32 mouse cellular contexts compared by ENCODE assay signal in genomic region chr2:65005044-65005443, GRCm38 (mm10). TPM values are rescaled to one million over a fixed set of nuclear protein-coding genes. Genes with fewer than 3 reads are reported as not detected.
"Had no signal": no experiment of that assay in that cellular context is flagged by ENCODE, and none has a peak within 500 bp of the region (broad histone marks: within the 10 kb centered on the region; RNA-seq: fewer than 3 reads in every experiment).

No protein-coding gene starts in this region.

- H3K4me1 ChIP-seq: limb, embryonic 12.5 days; limb, embryonic 13.5 days; limb, embryonic 15.5 days; liver, embryonic 13.5 days; liver, embryonic 15.5 days; lung, embryonic 15.5 days; megakaryocyte, embryonic 14.5 days; midbrain, embryonic 10.5 days; midbrain, embryonic 12.5 days; midbrain, embryonic 13.5 days; midbrain, embryonic 15.5 days; neural tube, embryonic 12.5 days; neural tube, embryonic 13.5 days had no signal

- H3K36me3 ChIP-seq: limb, embryonic 10.5 days; limb, embryonic 12.5 days; limb, embryonic 13.5 days; limb, embryonic 15.5 days; liver, embryonic 13.5 days; liver, embryonic 15.5 days; lung, embryonic 15.5 days; midbrain, embryonic 10.5 days; midbrain, embryonic 12.5 days; midbrain, embryonic 13.5 days; midbrain, embryonic 15.5 days; neural tube, embryonic 12.5 days; neural tube, embryonic 13.5 days had no signal

- ATAC-seq: lung, postnatal 0 days; midbrain, embryonic 13.5 days; midbrain, embryonic 15.5 days; midbrain, embryonic 16.5 days had no signal

- H3K9me3 ChIP-seq: limb, embryonic 10.5 days; limb, embryonic 12.5 days; limb, embryonic 13.5 days; limb, embryonic 15.5 days; liver, embryonic 13.5 days; liver, embryonic 15.5 days; lung, embryonic 15.5 days; midbrain, embryonic 10.5 days; midbrain, embryonic 12.5 days; midbrain, embryonic 13.5 days; midbrain, embryonic 15.5 days; neural tube, embryonic 12.5 days; neural tube, embryonic 13.5 days had no signal

- H3K9ac ChIP-seq: limb, embryonic 12.5 days; limb, embryonic 13.5 days; limb, embryonic 15.5 days; liver, embryonic 13.5 days; liver, embryonic 14.5 days; liver, embryonic 15.5 days; lung, embryonic 14.5 days; lung, embryonic 15.5 days; midbrain, embryonic 12.5 days; midbrain, embryonic 13.5 days; midbrain, embryonic 15.5 days; neural tube, embryonic 12.5 days; neural tube, embryonic 13.5 days had no signal

- H3K27ac ChIP-seq: left cerebral cortex, adult 2 months; limb, embryonic 10.5 days; limb, embryonic 12.5 days; limb, embryonic 13.5 days; limb, embryonic 15.5 days; liver, embryonic 13.5 days; liver, embryonic 14.5 days; liver, embryonic 15.5 days; lung, embryonic 15.5 days; macrophage; midbrain, embryonic 10.5 days; midbrain, embryonic 12.5 days; midbrain, embryonic 13.5 days; midbrain, embryonic 15.5 days; neural tube, embryonic 12.5 days; neural tube, embryonic 13.5 days had no signal

- H3K4me3 ChIP-seq: left cerebral cortex, adult 2 months; limb, embryonic 10.5 days; limb, embryonic 12.5 days; limb, embryonic 13.5 days; limb, embryonic 15.5 days; liver, embryonic 13.5 days; liver, embryonic 15.5 days; lung, embryonic 15.5 days; megakaryocyte, embryonic 14.5 days; midbrain, embryonic 10.5 days; midbrain, embryonic 12.5 days; midbrain, embryonic 13.5 days; midbrain, embryonic 15.5 days; myocyte; neural tube, embryonic 12.5 days; neural tube, embryonic 13.5 days had no signal

- DNase-seq: left cerebral cortex, postnatal 4 days; liver, embryonic 13.5 days; lung, adult 18-20 months; lung, adult 2 months; lung, embryonic 14.5 days; lung, postnatal 10 days; lung, postnatal 14 days; lung, postnatal 36 days; lung, postnatal 4 days; midbrain, embryonic 14.5 days had no signal

- H3K4me2 ChIP-seq: limb, embryonic 12.5 days; limb, embryonic 13.5 days; limb, embryonic 15.5 days; liver, embryonic 13.5 days; liver, embryonic 15.5 days; lung, embryonic 14.5 days; lung, embryonic 15.5 days; midbrain, embryonic 11.5 days; midbrain, embryonic 12.5 days; midbrain, embryonic 13.5 days; midbrain, embryonic 15.5 days; neural tube, embryonic 12.5 days; neural tube, embryonic 13.5 days had no signal

- H3K27me3 ChIP-seq: limb, embryonic 12.5 days; limb, embryonic 13.5 days; limb, embryonic 15.5 days; liver, embryonic 13.5 days; liver, embryonic 15.5 days; lung, embryonic 15.5 days; megakaryocyte, embryonic 14.5 days; midbrain, embryonic 12.5 days; midbrain, embryonic 13.5 days; midbrain, embryonic 15.5 days; neural tube, embryonic 12.5 days; neural tube, embryonic 13.5 days had no signal

RNA-seq across cellular contexts. Expression of gene Grb14, which starts 19.7 kb away (rescaled TPM):
- total RNA-seq: megakaryocyte-erythroid progenitor cell, adult 5-6 weeks; monocyte, adult 5-6 weeks had no signal
- polyA plus RNA-seq: macrophage had no signal
